Mouse (Mus musculus) T-helper 1 cell (primary cell): ENCODE results near the gene Rps18.
"Not testable (repeated sequence)": the region's sequence is repeated elsewhere in the genome, so short reads cannot be mapped to it uniquely, and the experiment has no call there.

Source experiments
- in situ Hi-C: fragments of 300-600 bp; cut with MboI, MseI; formaldehyde crosslinking; loops from one replicate; pipeline ENCODE4 v1.15.1; 2025; ENCODE audit warnings: high pct_unique_total_duplicates

Rps18 gene

GRCm38 (mm10) chr17:33969394-33969793 lies 13.6 kb upstream of the Rps18 start:
- in situ Hi-C loops, result no loop called here

- in situ Hi-C loops, result no loop called here
Observed at GRCm38 (mm10) chr17:33968927-33969326, 13.1 kb upstream of the Rps18 start.

GRCm38 (mm10) chr17:33968489-33968888 lies 12.7 kb upstream of the Rps18 start:
- in situ Hi-C loops, result no loop called here

GRCm38 (mm10) chr17:33965846-33966550 lies 10.2 kb upstream of the Rps18 start:
- in situ Hi-C loops, result no loop called here

- in situ Hi-C loops, result no loop called here
Observed at GRCm38 (mm10) chr17:33965082-33965845, 9.5 kb upstream of the Rps18 start.

- in situ Hi-C loops, result no loop called here
Observed at GRCm38 (mm10) chr17:33962876-33963275, 7.1 kb upstream of the Rps18 start.

- in situ Hi-C loops, result no loop called here
Observed at GRCm38 (mm10) chr17:33959948-33960347, 4.1 kb upstream of the Rps18 start.

- in situ Hi-C loops, result no loop called here
Observed at GRCm38 (mm10) chr17:33959135-33959534, 3.3 kb upstream of the Rps18 start.

GRCm38 (mm10) chr17:33958451-33958850 lies 2.6 kb upstream of the Rps18 start:
- in situ Hi-C loops, result no loop called here

- in situ Hi-C loops, result no loop called here
Observed at GRCm38 (mm10) chr17:33957493-33957892, 1.7 kb upstream of the Rps18 start.

GRCm38 (mm10) chr17:33956336-33956735 lies 535 bp upstream of the Rps18 start:
- in situ Hi-C loops, result no loop called here

- in situ Hi-C loops, result no loop called here
Observed at GRCm38 (mm10) chr17:33954646-33955554, 901 bp downstream of the Rps18 start.

GRCm38 (mm10) chr17:33953961-33954565 lies 1.7 kb downstream of the Rps18 start:
- in situ Hi-C loops, result no loop called here

- in situ Hi-C loops, result no loop called here
Observed at GRCm38 (mm10) chr17:33953310-33953709, 2.5 kb downstream of the Rps18 start.

- in situ Hi-C loops, result no loop called here
Observed at GRCm38 (mm10) chr17:33952879-33953278, 2.9 kb downstream of the Rps18 start.

- in situ Hi-C loops, result not testable (repeated sequence)
Observed at GRCm38 (mm10) chr17:33952015-33952414, 3.8 kb downstream of the Rps18 start.

GRCm38 (mm10) chr17:33951021-33951946 lies 4.5 kb downstream of the Rps18 start, which contains the start of gene B3galt4:
TSS of gene B3galt4 (minus strand) at chr17:33951488.
- in situ Hi-C loops, result no loop called here

- in situ Hi-C loops, result no loop called here
Observed at GRCm38 (mm10) chr17:33950131-33950625, 5.6 kb downstream of the Rps18 start.

- in situ Hi-C loops, result no loop called here
Observed at GRCm38 (mm10) chr17:33948905-33949537, 6.8 kb downstream of the Rps18 start.
